Mouse (Mus musculus): ENCODE measurements around the gene Ptpra. TPM values are rescaled to one million over a fixed set of nuclear protein-coding genes. Genes with fewer than 3 reads are reported as not detected.
"Not testable (repeated sequence)": the region's sequence is repeated elsewhere in the genome, so short reads cannot be mapped to it uniquely, and the experiment has no call there.

Ptpra gene
- polyA plus RNA-seq, 1 experiment from 2014 or later, result 29.0 TPM

DNA sequence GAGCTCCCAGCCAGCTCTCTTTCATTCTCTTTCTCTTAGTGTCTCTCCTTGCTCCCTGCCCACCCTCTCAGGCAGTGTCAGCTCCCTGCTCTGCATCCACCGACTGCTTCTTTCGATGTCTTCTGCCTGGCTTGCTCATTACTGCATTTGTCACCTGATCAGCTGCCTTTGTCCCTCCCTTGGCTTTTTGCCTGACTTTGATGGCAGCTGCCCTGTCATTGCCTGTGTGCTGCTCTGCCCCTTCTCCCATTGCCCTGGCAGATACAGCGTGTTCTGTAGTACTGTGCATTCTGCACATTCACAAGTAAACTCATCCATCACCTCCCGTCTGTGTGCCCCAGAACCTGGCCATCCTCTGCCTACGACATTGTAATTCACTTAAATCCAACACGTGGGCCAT is 46.0 kb downstream of the Ptpra start:
- no peaks in the 10 kb centered on the region for H3K9me3 ChIP-seq (ENCODE audit: control insufficient read depth, low read length)
- no peak overlapping the region for H3K9ac ChIP-seq (ENCODE audit: low read depth, low read length)
- no peak overlapping the region for H3K27ac ChIP-seq (ENCODE audit: low read length)
- WGBS, result 48% methylated on average over 6 of the region's 6 CpGs
- no peak overlapping the region for H3K4me3 ChIP-seq (ENCODE audit: low read length)
- no peaks in the 10 kb centered on the region for H3K36me3 ChIP-seq (ENCODE audit: control insufficient read depth, insufficient read depth, low read length)
- H3K4me1 ChIP-seq (ENCODE audit: control insufficient read depth, insufficient read depth, low read length), result peaks cover 12% of the 10 kb centered on the region
- no peaks in the 10 kb centered on the region for H3K27me3 ChIP-seq (replicated peaks; ENCODE audit: control insufficient read depth, insufficient read depth, low read length)
- peak; percentile 43; the same call in 1 of the 2 replicates for ATAC-seq
- no peak overlapping the region for H3K4me2 ChIP-seq (ENCODE audit: low read depth, low read length)

GRCm38 (mm10) chr2:130496931-130497330 is 46.9 kb downstream of the Ptpra start:
- no peak for ATAC-seq
- H3K36me3 ChIP-seq (ENCODE audit: control insufficient read depth, insufficient read depth, low read length), result no peaks in the 10 kb centered on the region
- no peak overlapping the region for H3K4me2 ChIP-seq (ENCODE audit: low read depth, low read length)

GRCm38 (mm10) chr2:130499546-130499945 is 49.5 kb downstream of the Ptpra start:
- Histone ChIP-seq H3K4me2 (ENCODE audit: low read depth, low read length) (no peak overlapping the region), H3K4me3 (ENCODE audit: low read length) (no peak overlapping the region), H3K9me3 (ENCODE audit: control insufficient read depth, low read length) (no peaks in the 10 kb centered on the region), H3K4me1 (ENCODE audit: control insufficient read depth, insufficient read depth, low read length) (peaks cover 12% of the 10 kb centered on the region), H3K9ac (ENCODE audit: low read depth, low read length) (no peak overlapping the region), H3K36me3 (ENCODE audit: control insufficient read depth, insufficient read depth, low read length) (no peaks in the 10 kb centered on the region), H3K27ac (ENCODE audit: low read length) (no peak overlapping the region), H3K27me3 (replicated peaks; ENCODE audit: control insufficient read depth, insufficient read depth, low read length) (no peaks in the 10 kb centered on the region)
- whole genome bisulfite sequencing, result 59% methylated on average over 3 of the region's 3 CpGs
- ATAC-seq, result no peak; the same call in 1 of the 2 replicates

More at GRCm38 (mm10) chr2:130496931-130497330, 46.9 kb downstream of the Ptpra start:
- 41% methylated on average over 4 of the region's 4 CpGs for WGBS
- Histone ChIP-seq H3K9me3 (ENCODE audit: control insufficient read depth, low read length) (no peaks in the 10 kb centered on the region), H3K4me1 (ENCODE audit: control insufficient read depth, insufficient read depth, low read length) (peaks cover 12% of the 10 kb centered on the region), H3K9ac (ENCODE audit: low read depth, low read length) (no peak overlapping the region), H3K27me3 (replicated peaks; ENCODE audit: control insufficient read depth, insufficient read depth, low read length) (no peaks in the 10 kb centered on the region), H3K4me3 (ENCODE audit: low read length) (no peak overlapping the region), H3K27ac (ENCODE audit: low read length) (no peak overlapping the region)

- no peaks in the 10 kb centered on the region for H3K27me3 ChIP-seq (replicated peaks; ENCODE audit: control insufficient read depth, insufficient read depth, low read length)
- ATAC-seq, result no peak
- no peak overlapping the region for H3K27ac ChIP-seq (ENCODE audit: low read length)
- no peaks in the 10 kb centered on the region for H3K36me3 ChIP-seq (ENCODE audit: control insufficient read depth, insufficient read depth, low read length)
- no peaks in the 10 kb centered on the region for H3K9me3 ChIP-seq (ENCODE audit: control insufficient read depth, low read length)
- peaks cover 7% of the 10 kb centered on the region for H3K4me1 ChIP-seq (ENCODE audit: control insufficient read depth, insufficient read depth, low read length)
- no peak overlapping the region for H3K9ac ChIP-seq (ENCODE audit: low read depth, low read length)
- H3K4me2 ChIP-seq (ENCODE audit: low read depth, low read length), result no peak overlapping the region
- H3K4me3 ChIP-seq (ENCODE audit: low read length), result no peak overlapping the region
- WGBS, result 75% methylated on average over 2 of the region's 2 CpGs
These were observed 51.5 kb downstream of the Ptpra start for GRCm38 (mm10) chr2:130501556-130501955.

- 97% methylated on average over 4 of the region's 5 CpGs for WGBS
- not testable (repeated sequence) for H3K4me1 ChIP-seq (ENCODE audit: control insufficient read depth, insufficient read depth, low read length); H3K27ac ChIP-seq (ENCODE audit: low read length); ATAC-seq; H3K36me3 ChIP-seq (ENCODE audit: control insufficient read depth, insufficient read depth, low read length); H3K9ac ChIP-seq (ENCODE audit: low read depth, low read length); H3K4me2 ChIP-seq (ENCODE audit: low read depth, low read length); H3K9me3 ChIP-seq (ENCODE audit: control insufficient read depth, low read length); H3K27me3 ChIP-seq (replicated peaks; ENCODE audit: control insufficient read depth, insufficient read depth, low read length); H3K4me3 ChIP-seq (ENCODE audit: low read length)
These were observed 61.5 kb downstream of the Ptpra start for GRCm38 (mm10) chr2:130511616-130512015.

DNA sequence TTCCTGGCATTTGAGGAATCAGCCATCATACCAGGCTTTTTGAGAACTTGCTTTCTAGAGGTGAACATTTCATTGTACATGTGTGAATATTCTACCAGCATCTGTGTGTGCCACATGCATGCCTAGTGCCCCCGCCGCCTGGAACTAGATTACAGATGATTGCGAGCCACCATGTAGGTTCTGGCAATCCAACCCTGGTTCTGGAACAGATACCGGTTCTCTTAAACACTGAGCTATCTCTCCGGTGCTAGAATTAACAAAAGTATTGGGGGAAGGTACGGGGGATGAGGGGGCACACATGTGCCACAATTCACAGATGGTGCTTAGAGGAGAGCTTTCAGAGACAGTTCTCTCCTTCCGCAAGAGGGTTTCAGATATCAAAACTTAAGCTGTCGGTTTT is 63.8 kb downstream of the Ptpra start:
- no peaks in the 10 kb centered on the region for H3K9me3 ChIP-seq (ENCODE audit: control insufficient read depth, low read length)
- H3K9ac ChIP-seq (ENCODE audit: low read depth, low read length), result no peak overlapping the region
- H3K27ac ChIP-seq (ENCODE audit: low read length), result no peak overlapping the region
- no peaks in the 10 kb centered on the region for H3K27me3 ChIP-seq (replicated peaks; ENCODE audit: control insufficient read depth, insufficient read depth, low read length)
- no peak overlapping the region for H3K4me3 ChIP-seq (ENCODE audit: low read length)
- ATAC-seq, result no peak
- no peaks in the 10 kb centered on the region for H3K4me1 ChIP-seq (ENCODE audit: control insufficient read depth, insufficient read depth, low read length)
- peaks cover 2% of the 10 kb centered on the region; the same call in 1 of the 2 replicates for H3K36me3 ChIP-seq (ENCODE audit: control insufficient read depth, insufficient read depth, low read length)
- WGBS, result 94% methylated on average over 8 of the region's 8 CpGs
- no peak overlapping the region for H3K4me2 ChIP-seq (ENCODE audit: low read depth, low read length)

GRCm38 (mm10) chr2:130515791-130516190 is 65.7 kb downstream of the Ptpra start:
- no peak overlapping the region for H3K27ac ChIP-seq (ENCODE audit: low read length)
- H3K36me3 ChIP-seq (ENCODE audit: control insufficient read depth, insufficient read depth, low read length), result peaks cover 2% of the 10 kb centered on the region; the same call in 1 of the 2 replicates
- WGBS, result 73% methylated on average over 5 of the region's 5 CpGs
- H3K4me3 ChIP-seq (ENCODE audit: low read length), result no peak overlapping the region
- no peaks in the 10 kb centered on the region for H3K9me3 ChIP-seq (ENCODE audit: control insufficient read depth, low read length)
- no peak for ATAC-seq
- no peaks in the 10 kb centered on the region for H3K27me3 ChIP-seq (replicated peaks; ENCODE audit: control insufficient read depth, insufficient read depth, low read length)
- no peaks in the 10 kb centered on the region for H3K4me1 ChIP-seq (ENCODE audit: control insufficient read depth, insufficient read depth, low read length)
- no peak overlapping the region for H3K9ac ChIP-seq (ENCODE audit: low read depth, low read length)
- H3K4me2 ChIP-seq (ENCODE audit: low read depth, low read length), result no peak overlapping the region

- H3K27me3 ChIP-seq (replicated peaks; ENCODE audit: control insufficient read depth, insufficient read depth, low read length), result no peaks in the 10 kb centered on the region
- no peak for ATAC-seq
- no peaks in the 10 kb centered on the region for H3K36me3 ChIP-seq (ENCODE audit: control insufficient read depth, insufficient read depth, low read length)
- H3K9me3 ChIP-seq (ENCODE audit: control insufficient read depth, low read length), result no peaks in the 10 kb centered on the region
- H3K27ac ChIP-seq (ENCODE audit: low read length), result no peak overlapping the region
- H3K4me2 ChIP-seq (ENCODE audit: low read depth, low read length), result no peak overlapping the region
- WGBS, result 94% methylated on average over 2 of the region's 2 CpGs
- H3K4me1 ChIP-seq (ENCODE audit: control insufficient read depth, insufficient read depth, low read length), result no peaks in the 10 kb centered on the region
- H3K9ac ChIP-seq (ENCODE audit: low read depth, low read length), result no peak overlapping the region
- no peak overlapping the region for H3K4me3 ChIP-seq (ENCODE audit: low read length)
These were observed 71.8 kb downstream of the Ptpra start for GRCm38 (mm10) chr2:130521927-130522326.

DNA sequence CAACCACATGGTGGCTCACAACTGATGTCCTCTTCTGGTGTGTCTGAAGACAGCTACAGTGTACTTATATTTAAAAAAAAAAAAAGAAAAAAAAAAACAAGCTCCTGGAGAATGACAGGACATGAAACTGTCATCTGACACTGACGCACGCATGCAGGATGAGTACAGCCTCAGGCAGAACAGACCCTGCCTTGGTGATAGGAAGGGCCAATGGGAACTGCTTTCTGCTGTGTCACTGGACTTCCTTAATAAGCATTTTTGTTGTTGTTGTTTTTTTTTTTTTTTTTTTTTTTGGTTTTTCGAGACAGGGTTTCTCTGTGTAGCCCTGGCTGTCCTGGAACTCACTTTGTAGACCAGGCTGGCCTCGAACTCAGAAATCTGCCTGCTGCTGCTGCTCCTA is 75.4 kb downstream of the Ptpra start:
- H3K4me2 ChIP-seq (ENCODE audit: low read depth, low read length); H3K27me3 ChIP-seq (replicated peaks; ENCODE audit: control insufficient read depth, insufficient read depth, low read length); H3K27ac ChIP-seq (ENCODE audit: low read length); H3K36me3 ChIP-seq (ENCODE audit: control insufficient read depth, insufficient read depth, low read length); H3K9me3 ChIP-seq (ENCODE audit: control insufficient read depth, low read length); H3K9ac ChIP-seq (ENCODE audit: low read depth, low read length); ATAC-seq; H3K4me3 ChIP-seq (ENCODE audit: low read length); H3K4me1 ChIP-seq (ENCODE audit: control insufficient read depth, insufficient read depth, low read length): not testable (repeated sequence)
- WGBS, result 95% methylated on average over 3 of the region's 4 CpGs

- H3K9me3 ChIP-seq (ENCODE audit: control insufficient read depth, low read length), result no peaks in the 10 kb centered on the region
- no peaks in the 10 kb centered on the region for H3K36me3 ChIP-seq (ENCODE audit: control insufficient read depth, insufficient read depth, low read length)
- ATAC-seq, result no peak
- no peak overlapping the region for H3K27ac ChIP-seq (ENCODE audit: low read length)
- WGBS, result 86% methylated on average over 6 of the region's 6 CpGs
- no peak overlapping the region for H3K4me2 ChIP-seq (ENCODE audit: low read depth, low read length)
- no peaks in the 10 kb centered on the region for H3K27me3 ChIP-seq (replicated peaks; ENCODE audit: control insufficient read depth, insufficient read depth, low read length)
- no peak overlapping the region for H3K4me3 ChIP-seq (ENCODE audit: low read length)
- H3K4me1 ChIP-seq (ENCODE audit: control insufficient read depth, insufficient read depth, low read length), result no peaks in the 10 kb centered on the region
- H3K9ac ChIP-seq (ENCODE audit: low read depth, low read length), result no peak overlapping the region
These were observed 78.4 kb downstream of the Ptpra start for GRCm38 (mm10) chr2:130528457-130528856.
